Mouse (Mus musculus) layer of hippocampus, adult 9-10 months (tissue): ENCODE data around the gene Apoa2.

ENCODE experiments used
- DNase-seq: peaks from one replicate; pipeline ENCODE4 v3.0.0; 2022; ENCODE audit warnings: low spot score

Apoa2 gene

GRCm38 (mm10) chr1:171224857-171225256 is at the start of gene Apoa2:
Apoa2 (plus strand) TSS chr1:171225054.
- DNase-seq: no peak

- no peak for DNase-seq
Measured at GRCm38 (mm10) chr1:171179487-171180171, 45.2 kb upstream of the Apoa2 start.

- DNase-seq: no peak
Measured at GRCm38 (mm10) chr1:171183025-171183424, 41.8 kb upstream of the Apoa2 start.

GRCm38 (mm10) chr1:171183620-171184019 is 41.2 kb upstream of the Apoa2 start:
- DNase-seq: no peak

GRCm38 (mm10) chr1:171184314-171184713 is 40.5 kb upstream of the Apoa2 start:
- no peak for DNase-seq

GRCm38 (mm10) chr1:171185655-171186054 is 39.2 kb upstream of the Apoa2 start:
- DNase-seq: no peak

- DNase-seq: no peak
Measured at GRCm38 (mm10) chr1:171187851-171188700, 36.8 kb upstream of the Apoa2 start.

GRCm38 (mm10) chr1:171189046-171189445 is 35.8 kb upstream of the Apoa2 start:
- no peak for DNase-seq

GRCm38 (mm10) chr1:171189476-171190114 is 35.3 kb upstream of the Apoa2 start:
- DNase-seq: no peak

- DNase-seq: no peak
Measured at GRCm38 (mm10) chr1:171190832-171191231, 34.0 kb upstream of the Apoa2 start.

- DNase-seq: no peak
Measured at GRCm38 (mm10) chr1:171192283-171192682, 32.6 kb upstream of the Apoa2 start.

GRCm38 (mm10) chr1:171193093-171193840 is 31.6 kb upstream of the Apoa2 start:
- DNase-seq: no peak

GRCm38 (mm10) chr1:171193911-171194830 is 30.7 kb upstream of the Apoa2 start:
- DNase-seq: no peak

GRCm38 (mm10) chr1:171195046-171195822 is 29.6 kb upstream of the Apoa2 start:
- no peak for DNase-seq

- no peak for DNase-seq
Measured at GRCm38 (mm10) chr1:171195887-171196397, 28.9 kb upstream of the Apoa2 start, which contains the start of gene Pcp4l1. Pcp4l1 (minus strand) TSS chr1:171196268.

GRCm38 (mm10) chr1:171199532-171199931 is 25.3 kb upstream of the Apoa2 start:
- DNase-seq: no peak

GRCm38 (mm10) chr1:171200769-171201168 is 24.1 kb upstream of the Apoa2 start:
- no peak for DNase-seq

- DNase-seq: no peak
Measured at GRCm38 (mm10) chr1:171203471-171204248, 21.2 kb upstream of the Apoa2 start.

GRCm38 (mm10) chr1:171204249-171204644 is 20.6 kb upstream of the Apoa2 start:
- no peak for DNase-seq
